Mouse (Mus musculus) layer of hippocampus, adult 9-11 months (tissue): Measurements from ENCODE around the gene Ddn.
"Not testable (repeated sequence)": the region's sequence is repeated elsewhere in the genome, so short reads cannot be mapped to it uniquely, and the experiment has no call there.

ENCODE experiments used
- DNase-seq: peaks from one replicate; pipeline ENCODE4 v3.0.0; 2022

Gene Ddn

GRCm38 (mm10) chr15:98830736-98831683, 21.7 kb upstream of the Ddn start, which contains the start of gene Prkag1:
TSS of gene Prkag1 (minus strand) at chr15:98831521.
- peak; percentile 95 for DNase-seq

DNA sequence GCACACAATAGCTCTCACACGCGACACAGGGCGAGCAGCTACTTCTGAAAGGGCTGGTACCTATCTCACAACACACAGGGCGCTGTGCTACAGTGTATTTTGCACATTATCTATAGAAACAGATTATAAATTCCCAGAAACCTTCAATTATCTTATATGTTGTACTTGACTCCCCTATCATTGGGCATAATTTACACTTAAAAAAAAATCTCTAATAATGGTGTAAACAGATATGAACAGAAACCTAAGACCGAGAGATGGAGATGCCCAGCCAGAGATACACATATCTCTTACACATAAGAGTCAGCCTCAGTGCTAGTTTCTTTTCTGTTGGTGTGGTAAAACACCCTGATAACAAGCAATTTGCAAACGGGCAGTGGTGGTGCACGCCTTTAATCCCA, 18.3 kb upstream of the Ddn start:
- no peak for DNase-seq

DNA sequence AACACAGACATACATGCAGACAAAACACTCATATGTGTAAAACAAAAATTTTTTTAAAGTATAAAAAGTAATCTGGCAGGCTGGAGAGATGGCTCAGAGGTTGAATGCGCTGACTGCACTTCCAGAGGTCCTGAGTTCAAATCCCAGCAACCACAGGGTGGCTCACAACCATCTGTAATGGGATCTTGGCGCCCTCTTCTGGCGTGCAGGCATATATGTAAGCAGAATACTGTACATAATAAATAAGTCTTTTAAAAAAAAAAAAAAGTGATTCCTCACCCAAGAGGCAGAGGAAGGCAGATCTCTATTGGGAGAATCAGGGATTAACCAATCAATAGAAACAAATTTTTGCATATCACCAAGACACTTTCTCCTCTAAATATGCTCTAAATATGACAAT, 14.1 kb upstream of the Ddn start:
- no peak for DNase-seq

- DNase-seq: no peak
These were observed 12.9 kb upstream of the Ddn start for GRCm38 (mm10) chr15:98822147-98822546.

DNA sequence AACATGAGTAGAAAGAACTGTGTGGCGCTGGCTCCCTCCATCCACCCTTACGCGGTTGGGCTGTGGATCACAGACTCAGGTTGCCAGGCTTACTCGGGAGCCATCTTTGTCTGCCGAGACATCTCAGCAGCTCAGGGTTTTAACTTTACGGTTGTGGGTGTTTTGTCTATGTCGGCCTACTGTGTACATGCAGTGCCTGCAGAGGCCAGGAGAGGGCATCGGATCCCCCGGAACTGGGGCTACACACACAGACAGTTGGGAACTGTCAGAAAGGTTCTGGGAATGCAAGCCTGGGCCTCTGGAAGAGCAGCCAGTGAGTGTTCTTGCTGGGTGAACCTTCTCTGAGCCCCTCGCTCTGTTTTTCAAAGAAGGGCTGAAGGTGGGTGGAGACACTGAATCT, 12.1 kb upstream of the Ddn start:
- DNase-seq: no peak

GRCm38 (mm10) chr15:98820937-98821336, 11.6 kb upstream of the Ddn start:
- DNase-seq: no peak

- DNase-seq: no peak
These were observed 8.9 kb upstream of the Ddn start for GRCm38 (mm10) chr15:98818171-98818570.

DNA sequence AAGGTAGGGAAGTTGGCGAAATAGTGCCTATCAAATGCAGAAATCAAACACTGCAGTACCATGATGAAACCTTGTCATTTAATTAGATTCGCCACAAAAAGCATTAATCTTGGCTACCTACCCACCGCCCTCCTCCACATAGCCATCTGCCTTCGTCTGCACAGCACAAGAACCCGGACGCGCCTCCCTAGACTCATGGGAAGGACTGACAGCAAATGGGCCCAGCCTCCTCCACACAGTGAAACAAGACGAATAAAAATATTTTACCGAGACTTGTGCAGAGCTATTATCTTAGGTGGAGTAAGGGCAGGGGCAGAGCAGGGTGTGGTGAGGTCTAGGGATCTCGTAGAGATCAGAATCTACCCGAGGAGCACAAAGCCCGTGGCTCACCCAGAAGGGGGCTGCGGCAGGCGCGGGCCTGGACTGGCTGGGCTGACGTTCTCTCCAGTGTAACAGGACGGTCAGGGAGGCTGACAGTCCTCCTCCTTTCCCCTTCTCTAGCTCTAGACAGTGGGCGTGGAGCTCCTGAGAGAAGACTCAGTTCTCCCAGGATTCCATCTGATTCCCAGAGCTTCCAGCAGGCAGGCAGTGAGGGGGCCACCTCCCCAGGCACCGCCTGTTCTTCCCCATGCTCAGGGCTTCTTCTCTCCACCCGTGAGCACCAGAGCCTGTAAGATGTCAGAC, 3.6 kb upstream of the Ddn start:
- DNase-seq: peak; percentile 93

DNA sequence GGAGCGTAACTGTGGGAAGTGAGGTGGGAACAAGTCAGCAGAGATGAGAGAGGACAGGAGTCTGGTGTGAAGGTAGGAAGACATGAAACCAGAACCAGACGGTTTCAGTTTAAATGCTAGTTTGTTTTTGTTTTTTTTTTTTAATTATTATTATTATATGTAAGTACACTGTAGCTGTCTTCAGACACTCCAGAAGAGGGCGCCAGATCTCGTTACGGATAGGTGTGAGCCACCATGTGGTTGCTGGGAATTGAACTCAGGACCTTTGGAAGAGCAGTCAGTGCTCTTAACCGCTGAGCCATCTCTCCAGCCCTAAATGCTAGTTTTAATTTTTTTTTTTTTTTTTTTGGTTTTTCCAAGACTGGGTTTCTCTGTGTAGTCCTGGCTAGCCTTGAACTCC, 922 bp upstream of the Ddn start:
- not testable (repeated sequence) for DNase-seq

- DNase-seq: peak; percentile 96
These were observed 597 bp downstream of the Ddn start for GRCm38 (mm10) chr15:98808651-98809134.

DNA sequence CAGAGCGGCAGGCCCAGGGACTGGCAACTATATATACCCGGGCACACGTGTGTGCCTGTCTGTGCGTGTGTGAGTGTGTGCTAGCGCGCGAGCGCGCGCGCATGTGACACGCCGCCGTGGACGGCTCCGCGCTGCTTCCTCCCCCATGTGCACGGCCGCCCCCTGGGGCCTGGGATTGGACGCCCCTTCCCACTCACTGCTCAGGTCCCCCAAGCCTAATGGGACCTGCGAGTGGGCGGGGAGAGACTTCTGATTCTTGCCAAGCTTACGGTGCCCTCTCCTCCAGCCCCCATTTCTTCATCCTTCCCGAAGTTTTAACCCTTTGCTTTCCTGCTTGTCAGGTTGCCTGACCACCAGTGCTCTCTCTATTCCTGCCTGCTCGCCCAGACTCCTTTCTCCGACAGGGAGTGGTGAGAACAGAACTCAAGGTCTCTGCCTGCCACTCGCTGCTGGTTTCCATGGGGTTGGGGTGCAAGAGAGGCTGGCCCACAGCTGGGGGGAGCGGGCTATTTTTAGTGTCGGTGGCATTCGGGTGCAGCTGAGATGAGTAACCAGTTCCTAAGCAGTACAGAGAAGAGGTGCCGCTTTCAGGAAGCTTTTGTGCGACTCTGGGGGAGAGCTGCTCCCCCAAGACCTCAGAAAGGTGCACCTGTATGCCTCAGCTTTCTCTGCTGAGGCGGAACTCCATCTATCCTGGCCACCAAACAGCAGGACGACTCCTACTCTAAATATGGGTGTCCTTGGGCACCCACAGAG, 1.2 kb downstream of the Ddn start:
- DNase-seq: peak; percentile 87

DNA sequence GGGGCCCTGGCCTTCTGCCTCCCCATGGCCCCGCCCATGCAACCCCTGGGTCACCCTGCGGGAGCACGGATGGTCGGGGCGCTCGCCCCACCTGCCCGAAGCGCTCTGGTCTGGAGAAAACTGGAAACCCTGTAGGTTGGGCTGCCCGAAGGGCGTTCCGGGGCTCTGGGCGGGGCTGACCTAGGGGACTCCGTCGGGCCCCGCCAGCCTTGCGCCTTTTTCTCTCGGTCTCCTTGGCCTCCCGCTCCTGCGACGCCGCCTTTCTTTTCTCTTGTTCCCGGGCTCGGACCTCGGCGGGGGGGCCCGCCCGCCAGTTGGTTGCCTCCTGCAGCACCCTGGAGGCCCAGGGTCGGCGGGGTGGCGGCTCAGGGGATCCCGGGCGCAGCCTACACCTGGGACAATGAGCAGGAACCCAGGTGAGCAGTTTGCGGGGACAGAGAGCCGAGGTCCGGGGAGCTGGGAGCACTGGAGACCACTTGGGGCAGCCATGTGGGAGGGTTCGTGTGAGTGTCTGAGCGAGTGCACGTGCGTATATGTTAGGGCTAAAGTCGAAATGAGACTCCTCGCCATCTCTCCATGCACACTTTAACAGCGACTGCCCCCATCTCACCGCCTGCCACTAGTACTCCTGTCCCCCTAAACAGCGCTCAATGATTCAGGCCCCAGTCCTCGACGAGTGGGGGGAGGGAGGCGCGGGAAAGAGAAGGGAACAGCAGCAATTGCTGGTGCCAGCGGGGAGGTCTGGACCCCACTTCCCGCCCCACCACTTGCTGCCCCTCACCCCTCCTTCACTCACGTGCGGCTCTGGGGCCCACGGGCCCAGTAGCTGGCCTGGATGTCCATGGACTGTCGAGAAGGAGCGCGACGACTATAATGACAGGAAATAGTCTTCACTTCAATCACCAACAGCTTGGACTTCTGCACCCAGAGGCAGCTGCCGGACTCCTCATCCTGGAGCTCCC, 2.2 kb downstream of the Ddn start:
- no peak for DNase-seq

DNA sequence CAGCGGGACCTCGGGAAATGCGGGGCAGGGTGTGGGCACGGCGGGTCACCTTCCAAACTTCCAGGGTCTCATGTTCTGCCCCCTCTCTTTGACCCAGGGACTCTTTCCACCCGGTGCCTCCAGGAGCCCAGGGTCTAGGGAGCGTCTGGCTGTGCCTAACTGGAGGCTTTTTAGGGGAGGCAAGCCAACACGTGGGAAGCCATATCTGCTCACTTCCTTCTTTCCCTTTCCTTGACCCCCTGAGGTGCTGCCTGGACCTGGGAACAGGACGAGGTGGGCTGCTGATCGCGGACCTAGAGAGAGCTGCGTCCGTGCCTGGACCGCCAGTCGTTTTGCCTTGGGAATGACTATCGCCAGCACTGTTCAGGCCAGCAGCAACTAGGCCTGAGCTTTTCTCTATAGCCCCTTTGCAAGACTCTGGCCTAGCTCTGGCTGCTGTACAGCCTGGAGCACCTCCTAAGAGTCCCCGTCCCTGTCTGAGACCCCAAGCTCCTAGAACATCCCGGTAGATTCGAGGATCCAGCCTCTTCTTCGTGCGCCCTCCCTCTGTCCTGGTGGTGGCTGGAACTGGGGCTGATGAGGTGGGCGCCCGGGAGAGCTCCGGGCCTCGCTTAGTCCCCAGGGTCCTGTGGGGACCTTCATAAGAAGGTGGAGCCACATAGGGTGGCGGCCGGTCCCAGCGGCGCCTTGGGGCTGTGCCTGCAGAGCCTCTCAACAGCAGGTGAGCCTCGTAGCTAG, 3.0 kb downstream of the Ddn start:
- no peak for DNase-seq

GRCm38 (mm10) chr15:98805324-98806040, 3.8 kb downstream of the Ddn start:
- DNase-seq: peak; percentile 62

GRCm38 (mm10) chr15:98804054-98804453, 5.2 kb downstream of the Ddn start:
- peak; percentile 75 for DNase-seq

DNA sequence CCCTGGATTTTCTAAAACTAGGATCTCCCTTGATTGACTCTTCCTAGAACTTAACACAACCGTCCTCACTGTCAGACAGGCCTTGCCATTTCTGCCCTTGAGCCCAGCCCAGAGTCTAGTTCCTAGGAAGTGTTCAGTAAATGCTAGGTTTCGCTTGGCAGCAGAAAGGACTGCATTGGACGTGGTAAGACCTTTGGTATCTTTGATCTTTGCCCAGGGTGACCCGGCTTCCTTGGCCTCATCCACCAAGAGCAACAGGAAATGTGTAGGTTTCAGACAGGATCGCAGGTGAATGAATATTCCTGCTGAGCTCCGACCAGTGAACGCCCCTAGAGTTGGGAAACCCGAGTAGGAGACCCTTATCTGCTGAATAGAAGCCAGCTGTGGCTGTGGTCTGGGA, 6.4 kb downstream of the Ddn start:
- DNase-seq: no peak

- no peak for DNase-seq
These were observed 9.9 kb downstream of the Ddn start for GRCm38 (mm10) chr15:98799396-98799795.

GRCm38 (mm10) chr15:98798903-98799302, 10.4 kb downstream of the Ddn start:
- no peak for DNase-seq

DNA sequence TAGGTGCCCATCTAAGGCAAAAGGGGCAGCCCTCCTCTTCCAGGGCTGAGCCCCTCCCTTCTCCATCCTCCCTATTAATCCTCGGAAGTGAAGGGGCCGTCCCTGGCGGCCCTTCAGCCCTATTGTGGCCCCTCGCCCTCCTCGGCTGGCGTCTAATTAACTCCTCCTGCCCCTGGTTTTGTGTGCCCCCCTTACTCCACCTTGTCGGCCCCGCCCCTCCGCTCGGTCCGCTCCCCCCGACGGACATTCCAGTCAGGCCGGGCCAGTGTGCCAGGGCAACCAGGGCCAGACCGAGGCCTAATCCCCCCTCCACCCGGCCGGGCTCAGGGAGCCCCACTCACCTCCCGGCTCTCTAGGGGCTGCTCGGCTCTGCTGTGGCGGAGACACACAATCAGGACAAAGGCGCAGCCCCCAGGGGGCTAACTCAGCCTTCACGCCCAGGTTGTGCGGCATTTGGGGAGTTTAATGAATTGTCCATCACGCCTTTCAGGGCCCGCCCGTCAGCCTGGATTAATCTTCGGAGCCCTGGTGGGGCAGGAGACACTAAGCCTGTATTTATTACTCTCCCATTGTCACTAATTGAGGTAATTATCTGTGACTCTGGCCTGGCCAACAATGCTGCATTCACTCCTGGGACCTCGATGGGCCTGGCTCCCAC, 11.3 kb downstream of the Ddn start:
- no peak for DNase-seq
